18 mouse cellular contexts compared by ENCODE assay signal in the genomic region with DNA sequence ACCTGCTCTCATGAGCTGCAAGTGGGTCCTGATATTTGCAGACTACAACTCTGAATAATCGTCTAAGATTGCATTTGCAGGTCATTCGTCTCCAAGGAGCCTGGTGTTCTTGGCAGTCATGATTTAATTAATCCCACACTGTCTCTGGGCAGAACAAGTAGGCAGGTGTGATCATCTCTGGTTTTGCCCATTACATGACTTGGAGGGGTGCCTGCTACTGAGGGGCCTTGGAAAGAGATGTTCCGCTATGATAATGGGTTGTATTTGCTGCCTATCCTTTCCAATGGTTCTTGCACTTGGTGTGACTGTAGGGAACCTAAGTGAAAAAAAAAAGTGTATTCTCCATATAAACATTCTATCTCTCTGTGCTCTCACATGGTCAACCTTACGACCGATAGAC.
DNase-seq lines count a peak whose midpoint lies in the region; ATAC-seq lines count a peak whose summit lies in the region.
"Had no signal": no experiment of that assay in that cellular context is flagged by ENCODE, and none has a peak within 500 bp of the region (broad histone marks: within the 10 kb centered on the region; RNA-seq: fewer than 3 reads in every experiment).

No protein-coding gene starts in this region.

- DNase-seq in cerebellum, postnatal 14 days = peak; percentile 30 to 32
- DNase-seq in cerebellum, adult 11 months = no peak
- DNase-seq in MN1 (ENCODE audit: low spot score) = peak; percentile 10
- DNase-seq in thymus, postnatal 10 days (ENCODE audit: low spot score in 2 of 2) = no peak
- DNase-seq: adrenal gland, adult 8-10 months; adrenal gland, postnatal 14 days; cerebellum, adult 18-20 months; cerebellum, adult 8-10 months; cerebellum, postnatal 25 days; forebrain, postnatal 0 days had no signal

- 81% methylated on average over 5 of the region's 5 CpGs for WGBS in hindbrain, embryonic 16.5 days
- WGBS in hindbrain, embryonic 12.5 days = 86% methylated on average over 5 of the region's 5 CpGs

- no peak overlapping the region for H3K4me2 ChIP-seq in hindbrain, embryonic 16.5 days (ENCODE audit: low read length)
- no peak overlapping the region for H3K4me2 ChIP-seq in hindbrain, embryonic 12.5 days (replicated peaks)
- H3K4me2 ChIP-seq: embryonic facial prominence, embryonic 12.5 days; forebrain, embryonic 13.5 days; forebrain, embryonic 15.5 days had no signal

- H3K27me3 ChIP-seq in hindbrain, embryonic 16.5 days (replicated peaks; ENCODE audit: control insufficient read depth, insufficient read depth, low read length) = no peaks in the 10 kb centered on the region
- no peaks in the 10 kb centered on the region for H3K27me3 ChIP-seq in hindbrain, embryonic 12.5 days
- H3K27me3 ChIP-seq: embryonic facial prominence, embryonic 12.5 days; forebrain, embryonic 13.5 days; forebrain, embryonic 15.5 days; Patski had no signal

- no peak overlapping the region for H3K27ac ChIP-seq in hindbrain, embryonic 16.5 days (ENCODE audit: low read depth, low read length)
- H3K27ac ChIP-seq in hindbrain, embryonic 12.5 days = no peak overlapping the region
- H3K27ac ChIP-seq: embryonic facial prominence, embryonic 10.5 days; embryonic facial prominence, embryonic 12.5 days; forebrain, embryonic 13.5 days; forebrain, embryonic 15.5 days had no signal

- H3K9ac ChIP-seq in hindbrain, embryonic 16.5 days (ENCODE audit: low read depth, low read length) = no peak overlapping the region
- H3K9ac ChIP-seq in hindbrain, embryonic 12.5 days = no peak overlapping the region
- H3K9ac ChIP-seq: embryonic facial prominence, embryonic 12.5 days; forebrain, embryonic 13.5 days; forebrain, embryonic 15.5 days; forebrain, postnatal 0 days had no signal

- no peaks in the 10 kb centered on the region for H3K36me3 ChIP-seq in hindbrain, embryonic 16.5 days (ENCODE audit: control insufficient read depth, insufficient read depth, low read length)
- H3K36me3 ChIP-seq in hindbrain, embryonic 12.5 days = no peaks in the 10 kb centered on the region
- H3K36me3 ChIP-seq: embryonic facial prominence, embryonic 10.5 days; embryonic facial prominence, embryonic 12.5 days; forebrain, embryonic 15.5 days had no signal

- H3K4me3 ChIP-seq in hindbrain, embryonic 16.5 days (ENCODE audit: low read length) = no peak overlapping the region
- H3K4me3 ChIP-seq in hindbrain, embryonic 12.5 days = no peak overlapping the region
- H3K4me3 ChIP-seq: embryonic facial prominence, embryonic 10.5 days; embryonic facial prominence, embryonic 12.5 days; forebrain, embryonic 13.5 days; forebrain, embryonic 15.5 days had no signal

- ATAC-seq in hindbrain, embryonic 16.5 days = 0 out of 2 replicates have a peak, but pooled peaks have one; percentile 24
- no peak for ATAC-seq in hindbrain, embryonic 12.5 days (ENCODE audit: low FRiP score)
- ATAC-seq: activated CD4-positive, CD25-positive, alpha-beta regulatory T cell, adult 4 months; forebrain, embryonic 13.5 days; forebrain, embryonic 15.5 days; forebrain, postnatal 0 days; Patski had no signal

- no peaks in the 10 kb centered on the region for H3K9me3 ChIP-seq in hindbrain, embryonic 16.5 days (ENCODE audit: control insufficient read depth, low read length)
- no peaks in the 10 kb centered on the region for H3K9me3 ChIP-seq in hindbrain, embryonic 12.5 days (replicated peaks)
- H3K9me3 ChIP-seq: embryonic facial prominence, embryonic 10.5 days; embryonic facial prominence, embryonic 12.5 days; forebrain, embryonic 13.5 days; forebrain, embryonic 15.5 days had no signal

- H3K4me1 ChIP-seq in hindbrain, embryonic 16.5 days (ENCODE audit: control insufficient read depth, insufficient read depth, low read depth, low read length) = no peaks in the 10 kb centered on the region
- H3K4me1 ChIP-seq in hindbrain, embryonic 12.5 days = peaks cover under 1% of the 10 kb centered on the region; the same call in 1 of the 2 replicates
- H3K4me1 ChIP-seq: forebrain, embryonic 13.5 days; forebrain, embryonic 15.5 days had no signal

Comparison
In these comparisons a context has a peak if more than half of its experiments do, and no peak if none do; other contexts are left out.
1. DNase-seq: peak in cerebellum, postnatal 14 days (2 of 2) and MN1 (single experiment); none in cerebellum, adult 11 months (single experiment) and thymus, postnatal 10 days (0 of 2).